Mouse (Mus musculus) forebrain, postnatal 0 days (tissue): ENCODE measurements around the gene Atp6v0a4. TPM values are rescaled to one million over a fixed set of nuclear protein-coding genes. Genes with fewer than 3 reads are reported as not detected.

Experiments
- ATAC-seq: fragments of 200-750 bp; cut with Nextera tagmentation; 2 replicates; pipeline ENCODE4 v1.8.0; 2017; ENCODE audit warnings: mild to moderate bottlenecking, moderate library complexity
- DNase-seq: peaks from one replicate; pipeline ENCODE4 v3.0.0-alpha.2; 2015
- H3K27ac ChIP-seq: fragments of 300-500 bp; sonication (generic); 2 replicates; pipeline ENCODE4 v1.5.1; 2014; ENCODE audit warnings: low read depth, mild to moderate bottlenecking, antibody characterized with exemption, low read length, moderate library complexity, mixed read lengths
- H3K27me3 ChIP-seq: fragments of 300-500 bp; sonication (generic); 2 replicates; pipeline ENCODE4 v1.6.1; 2014; ENCODE audit warnings: mild to moderate bottlenecking, low read length, mixed read lengths; ENCODE audit not compliant: insufficient read depth
- H3K36me3 ChIP-seq: fragments of 300-500 bp; sonication (generic); 2 replicates; pipeline ENCODE4 v1.6.1; 2014; ENCODE audit warnings: mild to moderate bottlenecking, moderate library complexity; ENCODE audit not compliant: insufficient read depth
- H3K4me1 ChIP-seq: fragments of 300-500 bp; sonication (generic); 2 replicates; pipeline ENCODE4 v1.6.1; 2014; ENCODE audit warnings: antibody characterized with exemption; ENCODE audit not compliant: insufficient read depth
- H3K4me2 ChIP-seq: fragments of 300-500 bp; sonication (generic); 2 replicates; pipeline ENCODE4 v1.6.1; 2014; ENCODE audit warnings: low read depth, mild to moderate bottlenecking, moderate library complexity
- H3K4me3 ChIP-seq: fragments of 300-500 bp; sonication (generic); 2 replicates; pipeline ENCODE4 v1.5.1; 2014; ENCODE audit warnings: low read depth, low read length, mixed read lengths
- H3K9ac ChIP-seq: fragments of 300-500 bp; sonication (generic); 2 replicates; pipeline ENCODE4 v1.6.1; 2014; ENCODE audit warnings: mild to moderate bottlenecking
- H3K9me3 ChIP-seq: fragments of 300-500 bp; sonication (generic); 2 replicates; pipeline ENCODE4 v1.6.1; 2016; ENCODE audit warnings: low read length
- CTCF ChIP-seq: sonication (generic); IDR thresholded peaks from 2 replicates; pipeline ENCODE4 v1.5.1; 2016; ENCODE audit warnings: antibody characterized with exemption, control low read depth, low read depth
- WGBS: fragments of 180-500 bp; shearing (Covaris S2); extraction: QIAGEN DNeasy Blood & Tissue Kit; methylation state at CpG from one replicate; pipeline ENCODE4 v1.1.7; 2014; 5-methylcytosine and 5-hydroxymethylcytosine counted together
- polyA plus RNA-seq: library from polyadenylated mRNA; unstranded; fragments of >200 nt; fragmentation: Nextera tagmentation; extraction: Ambion mirVana; gene quantifications from 2 replicates; pipeline ENCODE4 v1.2.1, GENCODE M21; 2015
- total RNA-seq: library from RNA; depleted of rRNA; stranded (reverse); fragments of >200 nt; gene quantifications from 2 replicates; pipeline ENCODE4 v1.2.3, GENCODE M21; 2014

Gene Atp6v0a4
- total and polyA plus RNA-seq, 2 experiments from 2014 or later, result 0.15 to 0.33 TPM

- no peak overlapping the region for H3K27ac ChIP-seq
- TF ChIP-seq CTCF, result no peak
- H3K4me3 ChIP-seq, result no peak overlapping the region
- no peaks in the 10 kb centered on the region for H3K36me3 ChIP-seq
- DNase-seq, result no peak
- no peaks in the 10 kb centered on the region for H3K27me3 ChIP-seq
- H3K4me1 ChIP-seq, result no peaks in the 10 kb centered on the region
- no peak for ATAC-seq
- no peaks in the 10 kb centered on the region for H3K9me3 ChIP-seq
- H3K4me2 ChIP-seq, result no peak overlapping the region
- 85% methylated on average over 7 of the region's 7 CpGs for WGBS
- H3K9ac ChIP-seq, result no peak overlapping the region
Measured at GRCm38 (mm10) chr6:38102216-38102795, 22.1 kb downstream of the Atp6v0a4 start.

GRCm38 (mm10) chr6:38096961-38097370, 27.4 kb downstream of the Atp6v0a4 start:
- WGBS, result 71% methylated on average over 5 of the region's 5 CpGs

DNA sequence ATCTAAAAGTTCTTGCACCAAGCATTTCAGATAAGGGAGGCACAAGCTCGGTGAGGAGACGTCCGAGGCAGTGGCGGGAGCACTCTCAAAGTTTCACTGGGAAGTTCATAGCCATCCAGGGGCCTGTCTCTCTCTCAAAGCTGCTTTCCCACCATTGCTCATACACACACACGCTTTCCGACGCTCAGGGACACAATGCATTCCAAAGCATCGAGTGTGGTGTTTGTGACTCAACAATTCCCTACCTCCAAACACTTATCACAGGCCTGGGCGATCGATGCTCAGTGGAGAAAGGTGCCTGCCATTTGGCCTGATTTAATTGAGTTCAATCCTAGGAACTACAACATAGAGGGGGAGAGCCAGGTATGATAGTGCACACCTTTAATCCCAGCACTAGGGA, 29.7 kb downstream of the Atp6v0a4 start:
- H3K4me1 ChIP-seq, result no peaks in the 10 kb centered on the region
- no peak overlapping the region for H3K4me3 ChIP-seq
- no peak overlapping the region for H3K9ac ChIP-seq
- H3K27me3 ChIP-seq, result no peaks in the 10 kb centered on the region
- H3K9me3 ChIP-seq, result no peaks in the 10 kb centered on the region
- WGBS, result 90% methylated on average over 10 of the region's 10 CpGs
- no peak overlapping the region for H3K4me2 ChIP-seq
- TF ChIP-seq CTCF, result no peak
- H3K27ac ChIP-seq, result no peak overlapping the region
- H3K36me3 ChIP-seq, result no peaks in the 10 kb centered on the region
- ATAC-seq, result no peak
- DNase-seq, result no peak

More at GRCm38 (mm10) chr6:38096961-38097370, 27.4 kb downstream of the Atp6v0a4 start:
- DNase-seq (no peak), ATAC-seq (no peak)
- no peak for TF ChIP-seq CTCF
- Histone ChIP-seq H3K4me3 (no peak overlapping the region), H3K9me3 (no peaks in the 10 kb centered on the region), H3K4me2 (no peak overlapping the region), H3K27ac (no peak overlapping the region), H3K36me3 (no peaks in the 10 kb centered on the region), H3K4me1 (no peaks in the 10 kb centered on the region), H3K9ac (no peak overlapping the region), H3K27me3 (no peaks in the 10 kb centered on the region)

GRCm38 (mm10) chr6:38092539-38092938, 31.8 kb downstream of the Atp6v0a4 start:
- no peak overlapping the region for H3K4me2 ChIP-seq
- no peak overlapping the region for H3K9ac ChIP-seq
- H3K27me3 ChIP-seq, result no peaks in the 10 kb centered on the region
- H3K36me3 ChIP-seq, result no peaks in the 10 kb centered on the region
- H3K4me3 ChIP-seq, result no peak overlapping the region
- H3K9me3 ChIP-seq, result no peaks in the 10 kb centered on the region
- H3K27ac ChIP-seq, result no peak overlapping the region
- no peak for DNase-seq
- H3K4me1 ChIP-seq, result no peaks in the 10 kb centered on the region
- WGBS, result 94% methylated on average over 8 of the region's 8 CpGs
- ATAC-seq, result no peak
- no peak for TF ChIP-seq CTCF

DNA sequence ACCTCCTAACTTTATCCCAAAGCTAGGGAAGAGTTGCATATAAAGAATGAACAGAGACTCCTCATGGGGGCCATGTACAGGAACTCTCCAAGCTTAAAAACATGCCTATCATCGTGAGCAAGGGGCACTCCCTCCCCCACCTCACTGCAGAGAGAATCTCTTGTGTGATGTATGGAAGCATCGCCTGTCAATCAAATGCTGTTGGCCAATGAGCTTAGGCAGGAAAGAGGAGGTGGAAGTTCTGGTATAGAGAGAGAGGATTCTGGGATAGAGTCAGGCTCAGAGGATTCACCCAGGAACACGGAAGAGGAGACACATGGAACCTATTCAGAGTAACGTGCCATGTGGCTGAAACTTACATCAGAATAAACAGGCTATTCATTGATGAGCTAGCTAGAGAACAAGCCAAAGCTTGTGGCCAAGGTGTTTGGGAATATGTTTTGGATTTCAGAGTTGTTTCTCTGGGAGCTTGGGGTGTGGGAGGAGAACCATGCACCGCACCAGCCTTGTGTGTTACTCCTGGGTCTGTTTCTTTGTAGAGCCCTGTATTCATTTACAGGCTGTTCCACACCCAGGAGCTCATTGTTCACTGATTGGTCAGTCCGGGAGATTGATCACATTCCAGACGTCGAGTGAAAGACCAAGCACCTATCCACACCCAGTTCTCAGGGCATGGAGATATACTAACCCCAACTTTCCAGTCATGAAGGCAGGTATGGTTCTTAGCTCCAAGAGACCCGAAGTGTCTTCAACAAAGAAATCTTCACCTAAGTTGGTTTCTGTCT, 37.0 kb downstream of the Atp6v0a4 start:
- WGBS, result 83% methylated on average over 9 of the region's 9 CpGs
- ATAC-seq (no peak), DNase-seq (no peak)

GRCm38 (mm10) chr6:38083204-38083603, 41.2 kb downstream of the Atp6v0a4 start:
- WGBS, result 26% methylated on average over 4 of the region's 4 CpGs
- no peak for ATAC-seq
- no peak overlapping the region for H3K9ac ChIP-seq

More for the DNA sequence above, 37.0 kb downstream of the Atp6v0a4 start:
- no peaks in the 10 kb centered on the region for H3K27me3 ChIP-seq
- H3K9ac ChIP-seq, result no peak overlapping the region
- TF ChIP-seq CTCF, result no peak
- no peaks in the 10 kb centered on the region for H3K4me1 ChIP-seq
- no peak overlapping the region for H3K4me2 ChIP-seq
- no peaks in the 10 kb centered on the region for H3K9me3 ChIP-seq
- H3K27ac ChIP-seq, result no peak overlapping the region
- no peaks in the 10 kb centered on the region for H3K36me3 ChIP-seq
- H3K4me3 ChIP-seq, result no peak overlapping the region

DNA sequence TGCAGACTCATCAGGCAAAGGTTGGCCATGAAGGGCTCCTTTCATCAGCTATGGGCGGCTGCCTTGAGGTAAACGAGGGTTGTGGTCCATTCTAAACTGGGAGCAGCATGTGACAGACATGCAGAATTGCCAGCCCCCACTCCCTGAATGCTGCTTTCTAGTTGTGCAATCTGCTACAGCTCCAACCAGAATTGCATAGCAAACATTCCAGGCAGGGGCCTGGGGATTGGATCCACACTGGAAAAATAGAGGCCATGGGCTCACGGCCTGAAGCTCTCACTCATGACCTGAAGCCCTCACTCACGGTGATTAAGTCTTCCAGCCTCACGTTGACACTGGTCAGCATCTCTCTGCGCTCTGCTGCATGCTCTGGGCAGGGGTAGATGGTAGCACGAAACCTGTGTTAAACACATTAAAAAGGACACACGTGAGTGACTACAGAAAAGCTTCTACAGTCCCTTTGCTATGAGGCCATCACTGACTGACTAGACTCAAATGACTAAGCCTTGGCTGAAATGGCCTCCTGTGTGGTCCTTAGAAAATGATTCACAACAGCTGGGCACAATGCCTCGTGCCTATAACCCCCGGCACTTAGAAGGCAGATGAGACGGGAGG, 42.6 kb downstream of the Atp6v0a4 start:
- no peak for ATAC-seq
- Histone ChIP-seq H3K9me3 (no peaks in the 10 kb centered on the region), H3K36me3 (no peaks in the 10 kb centered on the region), H3K4me1 (no peaks in the 10 kb centered on the region), H3K4me3 (no peak overlapping the region), H3K4me2 (no peak overlapping the region), H3K9ac (no peak overlapping the region), H3K27me3 (no peaks in the 10 kb centered on the region), H3K27ac (no peak overlapping the region)
- no peak for DNase-seq
- WGBS, result 64% methylated on average over 11 of the region's 11 CpGs
- no peak for TF ChIP-seq CTCF

More at GRCm38 (mm10) chr6:38083204-38083603, 41.2 kb downstream of the Atp6v0a4 start:
- no peaks in the 10 kb centered on the region for H3K9me3 ChIP-seq
- DNase-seq, result no peak
- no peak overlapping the region for H3K4me2 ChIP-seq
- no peaks in the 10 kb centered on the region for H3K36me3 ChIP-seq
- TF ChIP-seq CTCF, result no peak
- no peaks in the 10 kb centered on the region for H3K27me3 ChIP-seq
- no peak overlapping the region for H3K27ac ChIP-seq
- H3K4me1 ChIP-seq, result no peaks in the 10 kb centered on the region
- H3K4me3 ChIP-seq, result no peak overlapping the region
